Mouse (Mus musculus) left cerebral cortex, postnatal 25 days (tissue): ENCODE measurements around the gene D130043K22Rik. TPM values are rescaled to one million over a fixed set of nuclear protein-coding genes. Genes with fewer than 3 reads are reported as not detected.
A peak's percentile ranks its signal among the peaks of the same experiment; 100 is the strongest.

ENCODE experiments used
- DNase-seq, 2 experiments: peaks; one replicate each; pipeline ENCODE4 v3.0.0; 2022; ENCODE audit warnings: low spot score in 2 of 2, mixed read lengths in 1 of 2
- intact Hi-C: fragments of 180-260 bp; cut with DNase I; formaldehyde crosslinking; loops from one replicate; pipeline ENCODE4 v1.15.1; 2025
- total RNA-seq, 2 experiments: library from RNA; stranded (reverse); gene quantifications; 2 replicates each; pipeline ENCODE4 v1.2.3; 2021

Gene D130043K22Rik
- 10 to 100 TPM; 29.0 to 30.8 TPM for total RNA-seq

GRCm38 (mm10) chr13:24844983-24845955 is at the start of gene D130043K22Rik:
D130043K22Rik (plus strand) TSS chr13:24845135.
- intact Hi-C loops = loop anchor here (2.0 kb wide), 1 partner anchor 14 kb away; the partner anchor contains the start of genes Acot13 and Tdp2
- peak; percentile 79 to 82 for DNase-seq

- DNase-seq = no peak
Observed at GRCm38 (mm10) chr13:24798686-24799085, 46.2 kb upstream of the D130043K22Rik start.

GRCm38 (mm10) chr13:24799378-24799777 is 45.6 kb upstream of the D130043K22Rik start:
- DNase-seq = no peak
- intact Hi-C loops = no loop called here

More at GRCm38 (mm10) chr13:24798686-24799085, 46.2 kb upstream of the D130043K22Rik start:
- intact Hi-C loops = no loop called here

- DNase-seq = peak; percentile 47 to 56
- intact Hi-C loops = no loop called here
Observed at GRCm38 (mm10) chr13:24799925-24800673, 44.8 kb upstream of the D130043K22Rik start.

GRCm38 (mm10) chr13:24800674-24801307 is 44.1 kb upstream of the D130043K22Rik start:
- intact Hi-C loops = loop anchor here (1.0 kb wide), 1 partner anchor 31 kb away; the partner anchor contains the start of genes Acot13 and Tdp2
- peak; percentile 94 to 98 for DNase-seq

GRCm38 (mm10) chr13:24801308-24801921 is 43.5 kb upstream of the D130043K22Rik start, which contains the start of gene BC005537:
BC005537 (plus strand) TSS chr13:24801657.
- DNase-seq = peak in 1 of 2 experiments; percentile 48
- intact Hi-C loops = loop anchor here (1.0 kb wide), 1 partner anchor 30 kb away; the partner anchor contains the start of genes Acot13 and Tdp2

- intact Hi-C loops = no loop called here
- DNase-seq = peak in 1 of 2 experiments; percentile 26
Observed at GRCm38 (mm10) chr13:24802131-24802691, 42.7 kb upstream of the D130043K22Rik start.

GRCm38 (mm10) chr13:24803196-24803595 is 41.7 kb upstream of the D130043K22Rik start:
- intact Hi-C loops = no loop called here
- no peak for DNase-seq

GRCm38 (mm10) chr13:24806079-24806478 is 38.9 kb upstream of the D130043K22Rik start:
- no peak for DNase-seq
- intact Hi-C loops = no loop called here

- DNase-seq = no peak
- intact Hi-C loops = no loop called here
Observed at GRCm38 (mm10) chr13:24812521-24812920, 32.4 kb upstream of the D130043K22Rik start.

- DNase-seq = no peak
- intact Hi-C loops = no loop called here
Observed at GRCm38 (mm10) chr13:24814616-24815015, 30.3 kb upstream of the D130043K22Rik start.

GRCm38 (mm10) chr13:24816125-24817092 is 28.5 kb upstream of the D130043K22Rik start:
- DNase-seq = no peak
- intact Hi-C loops = no loop called here

GRCm38 (mm10) chr13:24819931-24820330 is 25.0 kb upstream of the D130043K22Rik start:
- intact Hi-C loops = no loop called here
- no peak for DNase-seq

GRCm38 (mm10) chr13:24822663-24823343 is 22.1 kb upstream of the D130043K22Rik start:
- peak in 1 of 2 experiments; percentile 22 for DNase-seq
- intact Hi-C loops = no loop called here

- intact Hi-C loops = no loop called here
Observed at GRCm38 (mm10) chr13:24824647-24825046, 20.3 kb upstream of the D130043K22Rik start.

GRCm38 (mm10) chr13:24825587-24825986 is 19.3 kb upstream of the D130043K22Rik start:
- DNase-seq = no peak
- intact Hi-C loops = no loop called here

More at GRCm38 (mm10) chr13:24824647-24825046, 20.3 kb upstream of the D130043K22Rik start:
- DNase-seq = no peak

GRCm38 (mm10) chr13:24826116-24826515 is 18.8 kb upstream of the D130043K22Rik start:
- intact Hi-C loops = no loop called here

More at GRCm38 (mm10) chr13:24826116-24826515, 18.8 kb upstream of the D130043K22Rik start:
- no peak for DNase-seq
